Mouse (Mus musculus) megakaryocyte, embryonic 14.5 days (primary cell): Measurements from ENCODE around the gene Recql. TPM values are rescaled to one million over a fixed set of nuclear protein-coding genes. Genes with fewer than 3 reads are reported as not detected.
"Not testable (repeated sequence)": the region's sequence is repeated elsewhere in the genome, so short reads cannot be mapped to it uniquely, and the experiment has no call there.

Source experiments
- H3K27me3 ChIP-seq: replicated peaks from 2 replicates; pipeline ENCODE3; 2012; ENCODE audit warnings: inconsistent platforms
- H3K36me3 ChIP-seq: replicated peaks from 2 replicates; pipeline ENCODE3; 2012; ENCODE audit warnings: low read length, inconsistent platforms, mixed read lengths
- H3K4me1 ChIP-seq: 2 replicates; pipeline ENCODE4 v1.6.1; 2012; ENCODE audit warnings: inconsistent platforms
- H3K4me3 ChIP-seq: replicated peaks from 2 replicates; pipeline ENCODE3; 2012; ENCODE audit warnings: moderate library complexity, mild to moderate bottlenecking, inconsistent platforms
- H3K9me3 ChIP-seq: 2 replicates; pipeline ENCODE4 v1.6.1; 2012; ENCODE audit warnings: inconsistent platforms
- FLI1 ChIP-seq: IDR thresholded peaks from 2 replicates; pipeline ENCODE4 v1.6.1; 2012; ENCODE audit warnings: low read length, inconsistent platforms, mixed read lengths
- GATA1 ChIP-seq: IDR thresholded peaks from 3 replicates; pipeline ENCODE4 v1.6.1; 2012; ENCODE audit warnings: mixed read lengths, low read length, inconsistent platforms, borderline replicate concordance
- polyA plus RNA-seq: library from polyadenylated mRNA; stranded (reverse); fragments of >175 nt; gene quantifications from 2 replicates; pipeline ENCODE4 v1.2.3, GENCODE M21; 2012; ENCODE audit warnings: low replicate concordance; ENCODE audit not compliant: insufficient read depth

The Recql gene
- polyA plus RNA-seq, 1 experiment = 2.8 TPM

GRCm38 (mm10) chr6:142366473-142367018 is 20.3 kb downstream of the Recql start:
- Histone ChIP-seq H3K9me3 (no peaks in the 10 kb centered on the region), H3K4me1 (no peaks in the 10 kb centered on the region), H3K4me3 (no peak overlapping the region), H3K27me3 (no peaks in the 10 kb centered on the region), H3K36me3 (peaks cover 95% of the 10 kb centered on the region)
- TF ChIP-seq GATA1 = no peak
- no peak for TF ChIP-seq FLI1

- Histone ChIP-seq H3K27me3 (no peaks in the 10 kb centered on the region), H3K4me1 (no peaks in the 10 kb centered on the region), H3K36me3 (peaks cover 97% of the 10 kb centered on the region), H3K4me3 (no peak overlapping the region), H3K9me3 (no peaks in the 10 kb centered on the region)
- no peak for TF ChIP-seq FLI1
These were observed 21.0 kb downstream of the Recql start for GRCm38 (mm10) chr6:142365742-142366472.

GRCm38 (mm10) chr6:142363019-142363576 is 23.8 kb downstream of the Recql start:
- Histone ChIP-seq H3K27me3 (no peaks in the 10 kb centered on the region), H3K4me3 (no peak overlapping the region), H3K4me1 (no peaks in the 10 kb centered on the region), H3K36me3 (peaks cover 97% of the 10 kb centered on the region), H3K9me3 (no peaks in the 10 kb centered on the region)
- TF ChIP-seq FLI1 (no peak), GATA1 (no peak)

GRCm38 (mm10) chr6:142362036-142362435 is 24.9 kb downstream of the Recql start:
- no peaks in the 10 kb centered on the region for H3K4me1 ChIP-seq
- H3K27me3 ChIP-seq = no peaks in the 10 kb centered on the region
- peaks cover 97% of the 10 kb centered on the region for H3K36me3 ChIP-seq
- no peak overlapping the region for H3K4me3 ChIP-seq
- no peaks in the 10 kb centered on the region for H3K9me3 ChIP-seq
- TF ChIP-seq FLI1 = no peak
- TF ChIP-seq GATA1 = no peak

- no peak overlapping the region for H3K4me3 ChIP-seq
- H3K4me1 ChIP-seq = no peaks in the 10 kb centered on the region
- TF ChIP-seq FLI1 (no peak), GATA1 (no peak)
- peaks cover 90% of the 10 kb centered on the region for H3K36me3 ChIP-seq
- no peaks in the 10 kb centered on the region for H3K9me3 ChIP-seq
- H3K27me3 ChIP-seq = no peaks in the 10 kb centered on the region
These were observed 29.8 kb downstream of the Recql start for GRCm38 (mm10) chr6:142357106-142357505.

GRCm38 (mm10) chr6:142352099-142352498 is 34.8 kb downstream of the Recql start:
- peaks cover 79% of the 10 kb centered on the region for H3K36me3 ChIP-seq
- H3K4me3 ChIP-seq, H3K9me3 ChIP-seq, H3K27me3 ChIP-seq: not testable (repeated sequence)
- H3K4me1 ChIP-seq = peaks cover 16% of the 10 kb centered on the region

GRCm38 (mm10) chr6:142347431-142348385 is 39.2 kb downstream of the Recql start:
- Histone ChIP-seq H3K36me3 (peaks cover 45% of the 10 kb centered on the region), H3K27me3 (no peaks in the 10 kb centered on the region), H3K4me1 (peaks cover 27% of the 10 kb centered on the region), H3K4me3 (peak overlapping the region; percentile 0), H3K9me3 (no peaks in the 10 kb centered on the region)
- TF ChIP-seq GATA1 (no peak), FLI1 (no peak)

- peaks cover 27% of the 10 kb centered on the region for H3K4me1 ChIP-seq
- no peaks in the 10 kb centered on the region for H3K9me3 ChIP-seq
- TF ChIP-seq FLI1 = no peak
- TF ChIP-seq GATA1 = no peak
- peak overlapping the region; percentile 98 for H3K4me3 ChIP-seq
- H3K27me3 ChIP-seq = no peaks in the 10 kb centered on the region
- H3K36me3 ChIP-seq = peaks cover 35% of the 10 kb centered on the region
These were observed 40.4 kb downstream of the Recql start for GRCm38 (mm10) chr6:142346181-142347110.

- TF ChIP-seq GATA1 (no peak), FLI1 (peak; percentile 52; the same call in 1 of the 2 replicates)
- Histone ChIP-seq H3K9me3 (no peaks in the 10 kb centered on the region), H3K4me3 (peak within 1 kb of the TSS; percentile 98), H3K36me3 (peaks cover 26% of the 10 kb centered on the region), H3K4me1 (peaks cover 27% of the 10 kb centered on the region), H3K27me3 (no peaks in the 10 kb centered on the region)
These were observed 41.3 kb downstream of the Recql start, which contains the start of gene Pyroxd1 for GRCm38 (mm10) chr6:142345440-142346038. Gene Pyroxd1 (plus strand): TSS chr6:142345654.
